Mouse (Mus musculus): Measurements from ENCODE around the gene Tenm2. TPM values are rescaled to one million over a fixed set of nuclear protein-coding genes. Genes with fewer than 3 reads are reported as not detected.

The Tenm2 gene
- polyA plus RNA-seq, 1 experiment from 2014 or later: 0.80 TPM

DNA sequence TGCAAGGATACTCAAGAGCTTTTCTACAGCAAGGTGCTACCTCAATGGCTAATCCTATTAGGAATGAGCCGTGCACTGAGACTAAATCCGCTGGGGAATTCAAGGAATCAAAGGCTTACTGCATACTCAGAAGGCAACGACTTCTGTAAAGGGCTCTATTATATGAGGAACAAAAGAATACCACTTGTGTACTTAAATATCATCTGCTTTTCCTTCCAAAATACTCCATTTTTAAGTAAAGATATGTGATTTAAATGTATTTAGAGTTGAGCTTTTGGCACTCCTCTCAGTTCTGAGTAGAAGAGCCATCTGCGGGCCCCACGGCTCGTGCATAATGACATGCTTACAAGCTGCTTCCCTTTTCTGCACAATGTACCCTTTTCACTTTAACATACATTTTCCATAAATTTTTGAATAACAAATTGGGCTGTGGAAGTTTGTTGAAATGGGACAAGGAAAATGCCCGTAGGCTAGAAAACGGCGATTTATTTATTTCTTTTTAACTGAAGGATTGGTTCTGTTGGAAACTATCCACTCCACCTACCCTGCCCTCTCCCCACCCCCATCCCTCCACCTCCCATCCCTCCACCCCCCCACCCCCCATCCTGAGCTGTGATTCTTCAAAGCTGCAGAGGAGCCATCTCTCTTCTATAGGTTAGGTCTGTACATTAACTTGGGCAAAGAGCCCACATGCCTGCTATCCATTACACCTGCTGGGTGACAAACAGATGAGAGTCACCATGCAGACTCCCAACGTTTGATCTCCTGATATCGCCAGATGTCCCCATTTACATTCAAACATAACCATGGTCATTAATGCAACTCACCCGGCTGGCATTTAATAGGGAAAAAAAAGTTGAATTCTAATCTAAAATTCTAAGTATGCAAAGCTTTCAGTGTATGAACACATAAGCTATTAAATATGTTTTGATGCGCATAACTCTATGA lies 81.6 kb downstream of the Tenm2 start:
- WGBS: 64% methylated on average over 13 of the region's 13 CpGs
- Histone ChIP-seq H3K27ac (no peak overlapping the region), H3K4me3 (replicated peaks; ENCODE audit: low read depth, low read length) (no peak overlapping the region), H3K9ac (ENCODE audit: low read depth, low read length) (no peak overlapping the region), H3K4me2 (ENCODE audit: low read length) (no peak overlapping the region), H3K27me3 (ENCODE audit: insufficient read depth, low read length) (no peaks in the 10 kb centered on the region), H3K36me3 (ENCODE audit: insufficient read depth, low read length) (no peaks in the 10 kb centered on the region), H3K9me3 (replicated peaks; ENCODE audit: low read length) (no peaks in the 10 kb centered on the region), H3K4me1 (replicated peaks; ENCODE audit: insufficient read depth, low read length) (no peaks in the 10 kb centered on the region)
- DNase-seq (ENCODE audit: low spot score): no peak
- no peak for TF ChIP-seq CTCF (IDR thresholded peaks at IDR 0.05; ENCODE audit: low read depth)
- no peak for ATAC-seq (replicated peaks; ENCODE audit: low FRiP score, low read depth)

- TF ChIP-seq CTCF (IDR thresholded peaks at IDR 0.05; ENCODE audit: low read depth): no peak
- H3K27ac ChIP-seq: no peak overlapping the region
- DNase-seq (ENCODE audit: low spot score): no peak
- H3K4me1 ChIP-seq (replicated peaks; ENCODE audit: insufficient read depth, low read length): no peaks in the 10 kb centered on the region
- H3K9ac ChIP-seq (ENCODE audit: low read depth, low read length): no peak overlapping the region
- no peaks in the 10 kb centered on the region for H3K27me3 ChIP-seq (ENCODE audit: insufficient read depth, low read length)
- H3K4me2 ChIP-seq (ENCODE audit: low read length): no peak overlapping the region
- WGBS: 70% methylated on average over 5 of the region's 5 CpGs
- no peak overlapping the region for H3K4me3 ChIP-seq (replicated peaks; ENCODE audit: low read depth, low read length)
- H3K9me3 ChIP-seq (replicated peaks; ENCODE audit: low read length): no peaks in the 10 kb centered on the region
- no peaks in the 10 kb centered on the region for H3K36me3 ChIP-seq (ENCODE audit: insufficient read depth, low read length)
- no peak for ATAC-seq (replicated peaks; ENCODE audit: low FRiP score, low read depth)
These were observed 82.4 kb downstream of the Tenm2 start for GRCm38 (mm10) chr11:37153382-37153781.

DNA sequence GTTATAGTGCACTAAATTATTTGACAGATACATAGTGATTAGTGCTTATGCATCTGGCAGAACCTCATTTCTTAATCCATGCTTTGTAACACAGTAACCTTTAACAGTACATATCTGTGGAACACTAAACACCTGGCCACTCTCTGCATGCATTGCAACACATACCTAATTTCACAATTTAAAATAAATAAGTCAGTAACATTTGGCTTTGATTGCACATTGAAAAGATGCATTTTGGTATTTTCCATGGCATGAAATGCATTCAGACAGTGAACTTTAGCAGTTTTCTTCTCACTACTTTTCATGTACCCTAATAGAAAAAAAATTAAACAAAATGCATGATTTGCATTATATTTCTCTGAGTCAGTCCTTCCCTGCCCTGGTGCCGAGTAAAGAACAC lies 85.8 kb downstream of the Tenm2 start:
- Histone ChIP-seq H3K27me3 (ENCODE audit: insufficient read depth, low read length) (no peaks in the 10 kb centered on the region), H3K4me1 (replicated peaks; ENCODE audit: insufficient read depth, low read length) (no peaks in the 10 kb centered on the region), H3K36me3 (ENCODE audit: insufficient read depth, low read length) (no peaks in the 10 kb centered on the region), H3K27ac (no peak overlapping the region), H3K4me3 (replicated peaks; ENCODE audit: low read depth, low read length) (no peak overlapping the region), H3K4me2 (ENCODE audit: low read length) (no peak overlapping the region), H3K9me3 (replicated peaks; ENCODE audit: low read length) (no peaks in the 10 kb centered on the region), H3K9ac (ENCODE audit: low read depth, low read length) (no peak overlapping the region)
- no peak for DNase-seq (ENCODE audit: low spot score)
- no peak for ATAC-seq (replicated peaks; ENCODE audit: low FRiP score, low read depth)
- WGBS: 73% methylated on average over 1 of the region's 1 CpGs
- TF ChIP-seq CTCF (IDR thresholded peaks at IDR 0.05; ENCODE audit: low read depth): no peak

DNA sequence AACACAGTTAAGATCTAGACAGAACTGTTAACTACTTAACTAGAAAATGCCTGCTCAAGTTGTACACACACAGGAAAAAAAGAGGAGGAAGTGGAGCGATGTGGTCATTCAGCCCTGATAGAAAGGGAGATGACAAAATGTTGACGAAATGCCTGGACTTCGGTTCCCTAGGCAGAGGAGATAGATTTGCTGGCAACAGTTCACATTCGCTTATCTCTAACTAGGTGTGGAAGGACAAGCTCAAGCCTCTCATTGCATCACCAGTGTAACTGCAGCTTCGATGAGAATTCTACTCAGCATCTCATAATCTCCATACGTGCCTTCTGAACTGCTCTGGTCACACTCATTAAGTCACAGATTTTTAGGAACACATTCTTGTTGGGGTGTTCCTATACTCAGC lies 91.8 kb downstream of the Tenm2 start:
- Histone ChIP-seq H3K9me3 (replicated peaks; ENCODE audit: low read length) (no peaks in the 10 kb centered on the region), H3K4me2 (ENCODE audit: low read length) (no peak overlapping the region), H3K4me1 (replicated peaks; ENCODE audit: insufficient read depth, low read length) (no peaks in the 10 kb centered on the region), H3K9ac (ENCODE audit: low read depth, low read length) (no peak overlapping the region), H3K27ac (no peak overlapping the region), H3K36me3 (ENCODE audit: insufficient read depth, low read length) (no peaks in the 10 kb centered on the region), H3K27me3 (ENCODE audit: insufficient read depth, low read length) (no peaks in the 10 kb centered on the region), H3K4me3 (replicated peaks; ENCODE audit: low read depth, low read length) (no peak overlapping the region)
- 65% methylated on average over 6 of the region's 6 CpGs for WGBS
- DNase-seq (ENCODE audit: low spot score) (no peak), ATAC-seq (replicated peaks; ENCODE audit: low FRiP score, low read depth) (no peak)
- no peak for TF ChIP-seq CTCF (IDR thresholded peaks at IDR 0.05; ENCODE audit: low read depth)

GRCm38 (mm10) chr11:37143478-37143877 lies 92.3 kb downstream of the Tenm2 start:
- no peak for DNase-seq (ENCODE audit: low spot score)
- Histone ChIP-seq H3K9me3 (replicated peaks; ENCODE audit: low read length) (no peaks in the 10 kb centered on the region), H3K4me1 (replicated peaks; ENCODE audit: insufficient read depth, low read length) (no peaks in the 10 kb centered on the region), H3K9ac (ENCODE audit: low read depth, low read length) (no peak overlapping the region), H3K27me3 (ENCODE audit: insufficient read depth, low read length) (no peaks in the 10 kb centered on the region), H3K4me2 (ENCODE audit: low read length) (no peak overlapping the region), H3K36me3 (ENCODE audit: insufficient read depth, low read length) (no peaks in the 10 kb centered on the region), H3K27ac (no peak overlapping the region), H3K4me3 (replicated peaks; ENCODE audit: low read depth, low read length) (no peak overlapping the region)
- TF ChIP-seq CTCF (IDR thresholded peaks at IDR 0.05; ENCODE audit: low read depth): no peak
- no peak for ATAC-seq (replicated peaks; ENCODE audit: low FRiP score, low read depth)
- 86% methylated on average over 2 of the region's 2 CpGs for WGBS

DNA sequence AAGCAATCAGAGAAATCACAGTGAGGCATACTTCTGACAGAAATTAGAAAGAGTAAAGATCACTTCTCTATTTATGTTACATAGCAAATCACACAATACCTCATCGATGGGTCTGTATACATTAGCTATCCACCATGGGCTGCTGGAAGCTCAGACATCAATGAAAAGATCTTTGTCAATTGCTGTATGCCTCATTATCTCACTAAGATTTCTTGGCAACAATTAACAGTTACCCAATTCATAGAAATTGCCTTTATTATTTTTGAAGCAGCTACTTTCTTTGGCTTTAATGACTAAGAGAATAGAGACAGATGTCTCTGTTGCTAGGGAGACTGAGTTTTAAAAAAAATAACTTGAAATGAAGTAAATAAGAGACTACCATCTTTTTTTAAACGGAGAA lies 106.9 kb downstream of the Tenm2 start:
- DNase-seq (ENCODE audit: low spot score): no peak
- no peak for ATAC-seq (replicated peaks; ENCODE audit: low FRiP score, low read depth)
- Histone ChIP-seq H3K27ac (no peak overlapping the region), H3K27me3 (ENCODE audit: insufficient read depth, low read length) (no peaks in the 10 kb centered on the region), H3K9ac (ENCODE audit: low read depth, low read length) (no peak overlapping the region), H3K9me3 (replicated peaks; ENCODE audit: low read length) (no peaks in the 10 kb centered on the region), H3K36me3 (ENCODE audit: insufficient read depth, low read length) (no peaks in the 10 kb centered on the region), H3K4me3 (replicated peaks; ENCODE audit: low read depth, low read length) (no peak overlapping the region), H3K4me1 (replicated peaks; ENCODE audit: insufficient read depth, low read length) (no peaks in the 10 kb centered on the region), H3K4me2 (ENCODE audit: low read length) (no peak overlapping the region)
- 76% methylated on average over 2 of the region's 2 CpGs for WGBS
- no peak for TF ChIP-seq CTCF (IDR thresholded peaks at IDR 0.05; ENCODE audit: low read depth)

All from kidney, postnatal 0 days (tissue).